Mouse (Mus musculus): ENCODE data around the gene Apoc3. TPM values are rescaled to one million over a fixed set of nuclear protein-coding genes. Genes with fewer than 3 reads are reported as not detected.
A peak's percentile ranks its signal among the peaks of the same experiment; 100 is the strongest.

Apoc3 gene
- total RNA-seq, 2 experiments from 2014 or later: not detected

DNA sequence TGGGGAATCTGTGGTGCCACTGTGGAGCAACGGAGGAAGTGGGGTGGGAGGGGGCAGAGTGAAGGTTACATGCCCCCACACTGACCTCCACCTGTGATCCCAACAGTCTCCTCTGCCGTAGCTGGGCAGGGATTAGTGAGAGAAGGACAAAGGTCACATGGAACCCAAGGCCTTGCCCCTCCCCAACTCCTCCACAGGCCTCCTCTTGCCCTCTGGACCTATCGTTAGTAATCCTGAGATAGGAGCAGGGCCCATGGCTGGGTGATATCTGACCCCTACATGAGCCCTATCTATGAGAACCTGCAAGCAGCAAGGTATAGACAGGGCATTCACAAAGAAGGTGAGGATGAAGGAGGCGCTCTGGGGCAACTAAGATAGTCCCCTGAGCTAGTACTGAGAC lies 213 bp upstream of the Apoc3 start:
- intact Hi-C loops (cut with DNase I; ENCODE audit: low total_unique reads): no loop called here
- no peak for DNase-seq

DNA sequence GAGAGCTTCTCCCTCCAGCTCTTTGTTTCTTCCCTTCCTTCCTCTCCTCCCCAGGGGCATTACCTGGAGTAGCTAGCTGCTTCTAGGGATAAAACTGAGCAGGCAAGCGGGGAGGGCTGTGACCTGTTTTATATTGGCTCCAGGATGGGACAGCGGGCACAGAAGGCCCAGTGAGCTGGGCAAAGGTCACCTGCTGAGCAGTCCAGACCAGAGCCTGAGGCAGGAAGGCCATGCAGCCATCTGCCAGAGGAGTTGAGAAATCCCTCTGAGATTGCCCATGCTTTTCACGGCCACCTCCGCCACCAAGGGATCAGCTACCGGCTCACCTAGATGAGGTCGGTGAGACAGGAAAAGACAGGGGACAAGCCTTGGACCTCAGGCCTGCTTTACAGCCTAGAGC lies 240 bp downstream of the Apoc3 start:
- no peak for DNase-seq
- intact Hi-C loops (cut with DNase I; ENCODE audit: low total_unique reads): no loop called here

DNA sequence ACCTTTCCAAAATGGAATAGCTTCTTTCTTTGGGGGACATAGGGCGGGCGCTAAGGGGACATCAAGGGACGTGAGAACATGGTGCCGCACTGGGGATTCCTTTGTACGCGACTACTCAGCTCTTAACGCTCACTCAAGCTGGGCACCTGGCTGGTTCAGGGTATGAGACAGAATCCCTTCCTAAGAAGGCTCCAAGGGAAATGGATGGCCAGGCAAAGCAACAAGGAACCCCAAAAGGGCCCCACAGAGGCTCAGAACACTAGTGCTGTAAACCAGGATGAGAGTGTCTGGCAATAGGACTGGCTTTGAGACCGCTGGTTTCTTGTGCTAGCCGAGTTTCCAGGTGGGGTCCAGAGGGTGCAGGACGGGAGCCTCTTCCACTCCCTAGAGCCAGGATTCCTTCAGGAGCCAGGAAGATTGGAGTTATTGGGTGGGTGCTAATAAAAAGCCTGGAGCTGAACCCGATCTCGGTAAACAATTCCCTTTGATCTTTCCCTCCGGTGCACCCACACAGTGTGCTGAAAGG lies 4.9 kb downstream of the Apoc3 start:
- intact Hi-C loops (cut with DNase I; ENCODE audit: low total_unique reads): no loop called here
- DNase-seq: no peak

DNA sequence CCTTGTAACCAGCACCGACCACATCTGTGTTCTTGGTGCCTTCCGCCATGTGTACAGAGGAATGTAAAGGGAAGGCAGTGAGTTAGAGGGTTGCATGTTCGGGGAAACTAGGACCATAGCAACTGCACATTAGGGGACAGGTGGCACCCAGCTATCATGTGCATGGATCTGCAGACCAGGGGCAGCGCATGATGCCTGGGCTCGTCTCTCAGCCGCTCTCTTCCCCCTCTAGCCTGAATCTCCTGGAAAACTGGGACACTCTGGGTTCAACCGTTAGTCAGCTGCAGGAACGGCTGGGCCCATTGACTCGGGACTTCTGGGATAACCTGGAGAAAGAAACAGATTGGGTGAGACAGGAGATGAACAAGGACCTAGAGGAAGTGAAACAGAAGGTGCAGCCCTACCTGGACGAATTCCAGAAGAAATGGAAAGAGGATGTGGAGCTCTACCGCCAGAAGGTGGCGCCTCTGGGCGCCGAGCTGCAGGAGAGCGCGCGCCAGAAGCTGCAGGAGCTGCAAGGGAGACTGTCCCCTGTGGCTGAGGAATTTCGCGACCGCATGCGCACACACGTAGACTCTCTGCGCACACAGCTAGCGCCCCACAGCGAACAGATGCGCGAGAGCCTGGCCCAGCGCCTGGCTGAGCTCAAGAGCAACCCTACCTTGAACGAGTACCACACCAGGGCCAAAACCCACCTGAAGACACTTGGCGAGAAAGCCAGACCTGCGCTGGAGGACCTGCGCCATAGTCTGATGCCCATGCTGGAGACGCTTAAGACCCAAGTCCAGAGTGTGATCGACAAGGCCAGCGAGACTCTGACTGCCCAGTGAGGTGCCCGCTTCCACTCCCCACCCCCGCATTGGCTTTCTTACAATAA lies 5.6 kb downstream of the Apoc3 start:
- peak; percentile 84 for DNase-seq

DNA sequence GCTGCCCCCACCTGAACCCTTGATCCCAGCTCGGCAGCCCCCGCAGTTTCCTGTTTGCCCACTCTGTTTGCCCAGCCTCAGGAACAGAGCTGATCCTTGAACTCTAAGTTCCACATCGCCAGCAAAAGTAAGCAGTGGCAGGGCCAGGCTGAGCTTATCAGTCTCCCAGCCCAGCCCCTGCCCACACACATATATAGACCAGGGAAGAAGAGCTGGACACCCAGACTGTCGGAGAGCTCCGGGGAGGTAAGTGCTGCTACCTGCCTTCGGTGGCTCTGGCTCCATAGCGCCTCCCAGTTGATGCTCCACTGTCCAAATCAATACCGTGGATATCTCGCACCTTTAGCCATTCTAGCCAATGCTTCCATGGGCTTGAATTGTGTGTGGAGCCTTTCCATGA lies 6.9 kb downstream of the Apoc3 start, which contains the start of gene Apoa1:
Apoa1 (plus strand) TSS at position 90 of the 400 bp plus-strand sequence.
- DNase-seq: no peak
- intact Hi-C loops (cut with DNase I; ENCODE audit: low total_unique reads): no loop called here

More for the DNA sequence above, 5.6 kb downstream of the Apoc3 start:
- intact Hi-C loops (cut with DNase I; ENCODE audit: low total_unique reads): no loop called here

DNA sequence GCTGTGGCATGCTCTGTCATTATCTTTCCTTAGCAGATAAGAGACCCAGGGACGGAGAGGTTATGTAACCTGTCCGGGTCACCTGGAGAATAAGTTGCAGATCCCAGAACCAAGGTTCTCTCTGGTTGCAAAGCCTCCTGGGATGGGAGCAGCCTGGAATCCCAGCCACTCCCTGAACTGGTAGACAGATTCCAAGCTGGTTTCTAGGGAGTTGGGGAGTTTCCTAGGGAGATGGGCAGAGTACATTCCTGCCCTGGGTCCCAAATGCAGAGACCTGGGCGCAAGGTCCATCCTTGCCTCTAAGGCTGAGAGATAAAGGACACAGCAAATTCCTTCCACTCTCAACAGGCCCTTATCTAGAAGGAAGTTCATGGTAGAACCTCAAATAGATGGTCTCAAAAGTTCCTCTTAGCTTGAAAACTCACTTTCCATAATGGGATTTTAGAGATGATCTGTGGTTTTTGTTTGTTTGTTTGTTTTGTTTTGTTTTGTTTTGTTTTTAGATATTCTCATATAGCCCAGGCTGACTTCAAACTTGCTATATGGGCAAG lies 8.3 kb downstream of the Apoc3 start:
- no peak for DNase-seq
- intact Hi-C loops (cut with DNase I; ENCODE audit: low total_unique reads): no loop called here

DNA sequence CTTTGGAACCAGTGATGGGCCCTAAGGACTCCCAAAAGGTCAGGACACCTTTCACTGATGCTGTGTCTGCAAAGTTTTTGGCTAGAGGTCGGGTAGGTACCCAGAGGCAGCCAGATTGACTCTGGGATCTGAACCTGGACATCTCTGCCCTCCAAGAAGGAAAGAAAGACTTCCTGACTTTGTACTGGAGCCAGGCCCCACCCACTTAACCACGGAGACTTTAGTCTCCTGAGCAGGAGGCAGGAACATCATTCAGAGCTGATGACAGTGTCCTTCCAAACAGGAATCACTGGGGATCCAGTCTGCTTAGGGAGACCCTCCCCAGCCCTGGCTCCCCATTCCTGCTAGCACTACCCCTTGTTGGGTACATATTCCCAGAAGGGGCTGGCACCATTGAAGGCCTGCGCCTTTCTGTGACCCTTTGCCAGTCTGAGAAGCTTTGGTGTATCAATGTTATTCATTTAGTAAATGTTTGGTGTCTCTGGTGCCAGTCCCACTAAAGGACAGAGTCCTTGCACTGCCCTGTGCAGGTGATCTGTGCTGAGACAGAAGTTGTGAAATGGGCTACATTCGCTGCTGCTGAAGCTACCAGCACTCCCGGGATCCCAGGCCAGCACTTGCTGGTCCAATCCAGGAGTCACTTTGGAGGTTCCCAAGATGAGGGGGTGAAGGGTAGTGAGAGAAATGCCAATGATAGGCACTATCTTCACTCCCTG lies 10.3 kb downstream of the Apoc3 start:
- intact Hi-C loops (cut with DNase I; ENCODE audit: low total_unique reads): no loop called here
- no peak for DNase-seq

DNA sequence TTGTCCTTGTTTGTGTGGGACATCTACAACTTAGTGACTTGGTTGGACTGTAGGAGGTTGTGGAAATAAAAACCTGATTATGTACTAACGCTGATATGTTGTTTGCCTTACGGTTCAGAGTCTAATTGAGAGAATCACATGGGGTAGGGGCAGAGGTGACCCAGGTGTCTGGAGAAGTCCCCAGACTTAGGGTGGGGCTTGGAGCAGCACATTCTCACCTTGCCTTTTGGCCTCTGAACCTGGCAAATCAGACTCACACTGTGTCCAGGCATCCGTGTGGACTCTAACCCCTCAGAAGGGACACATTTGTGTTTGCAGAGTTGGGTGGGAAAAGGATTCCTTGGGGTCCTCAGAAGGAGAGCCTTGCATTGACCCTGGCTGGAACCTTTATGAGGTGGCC lies 11.3 kb downstream of the Apoc3 start:
- intact Hi-C loops (cut with DNase I; ENCODE audit: low total_unique reads): no loop called here
- no peak for DNase-seq

DNA sequence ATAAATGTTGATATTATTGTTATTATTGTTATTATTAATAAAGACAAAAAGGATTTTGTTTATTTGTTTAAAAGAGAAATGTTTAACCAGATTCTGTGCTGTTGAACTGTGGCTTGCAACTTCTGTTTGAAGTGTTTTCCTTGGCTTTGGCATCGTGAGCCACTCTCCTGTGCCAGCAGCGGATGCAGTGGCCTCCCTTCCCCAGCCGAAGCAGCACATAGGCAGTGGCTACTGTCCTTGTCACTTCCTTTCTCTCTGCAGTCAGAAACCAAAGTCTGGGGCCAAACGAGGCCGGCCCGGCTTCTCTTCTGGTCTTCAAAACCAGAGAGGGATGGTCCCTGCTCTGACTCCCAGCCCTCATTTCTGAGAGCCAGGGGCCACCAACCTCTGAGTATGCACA lies 12.3 kb downstream of the Apoc3 start:
- no peak for DNase-seq
- intact Hi-C loops (cut with DNase I; ENCODE audit: low total_unique reads): no loop called here

DNA sequence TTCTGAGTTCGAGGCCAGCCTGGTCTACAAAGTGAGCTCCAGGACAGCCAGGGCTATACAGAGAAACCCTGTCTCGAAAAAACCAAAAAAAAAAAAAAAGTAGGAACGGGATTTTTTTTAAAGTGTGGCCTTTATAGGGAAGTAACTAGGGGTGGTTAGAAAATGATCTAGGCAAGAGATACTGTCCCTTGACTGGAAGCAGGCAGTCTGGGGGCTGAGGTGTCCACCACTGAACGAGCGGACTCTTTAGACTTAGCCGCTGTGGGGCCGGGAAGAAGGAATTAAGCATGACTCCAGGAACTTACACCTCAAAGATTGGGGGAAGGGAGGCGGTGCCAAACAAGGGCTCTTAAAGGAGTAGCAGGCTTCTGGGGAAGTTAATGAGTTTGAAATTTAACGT lies 17.3 kb downstream of the Apoc3 start:
- intact Hi-C loops (cut with DNase I; ENCODE audit: low total_unique reads): no loop called here

DNA sequence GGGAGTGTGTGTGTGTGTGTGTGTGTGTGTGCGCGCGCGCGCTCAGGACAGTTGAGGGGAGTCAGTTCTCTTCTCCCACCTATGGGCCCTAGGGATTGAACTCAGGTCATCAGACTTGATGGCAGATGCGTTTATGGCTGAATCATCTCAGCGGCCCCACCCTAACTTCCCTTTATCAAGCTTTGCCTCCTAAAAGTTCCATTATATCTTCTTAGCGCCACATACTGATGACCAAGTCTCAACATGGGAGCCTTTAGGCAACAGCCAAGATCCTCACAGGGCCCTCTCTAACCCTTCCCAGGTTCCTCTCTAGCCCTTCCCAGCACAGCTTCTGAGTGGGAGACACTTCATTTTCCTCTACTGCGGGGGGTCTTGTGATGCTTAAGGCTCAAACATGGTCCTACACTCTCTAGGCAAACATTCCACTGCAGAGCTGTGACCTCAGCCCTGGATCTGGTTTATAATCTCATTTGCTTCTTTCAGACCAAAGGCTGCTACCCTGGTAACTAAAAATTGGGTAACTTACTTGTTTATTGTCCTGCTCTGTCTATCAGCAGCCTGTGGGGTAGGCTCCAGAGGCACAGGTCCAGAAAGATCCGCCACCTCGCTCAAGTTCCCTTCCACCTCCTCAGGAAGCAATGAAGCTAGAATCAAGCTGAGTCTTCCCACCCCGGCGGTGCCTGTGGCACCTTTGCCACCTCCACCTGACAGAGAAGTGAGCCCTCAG lies 18.5 kb downstream of the Apoc3 start:
- intact Hi-C loops (cut with DNase I; ENCODE audit: low total_unique reads): no loop called here
- DNase-seq: no peak

More for the DNA sequence above, 17.3 kb downstream of the Apoc3 start:
- no peak for DNase-seq

DNA sequence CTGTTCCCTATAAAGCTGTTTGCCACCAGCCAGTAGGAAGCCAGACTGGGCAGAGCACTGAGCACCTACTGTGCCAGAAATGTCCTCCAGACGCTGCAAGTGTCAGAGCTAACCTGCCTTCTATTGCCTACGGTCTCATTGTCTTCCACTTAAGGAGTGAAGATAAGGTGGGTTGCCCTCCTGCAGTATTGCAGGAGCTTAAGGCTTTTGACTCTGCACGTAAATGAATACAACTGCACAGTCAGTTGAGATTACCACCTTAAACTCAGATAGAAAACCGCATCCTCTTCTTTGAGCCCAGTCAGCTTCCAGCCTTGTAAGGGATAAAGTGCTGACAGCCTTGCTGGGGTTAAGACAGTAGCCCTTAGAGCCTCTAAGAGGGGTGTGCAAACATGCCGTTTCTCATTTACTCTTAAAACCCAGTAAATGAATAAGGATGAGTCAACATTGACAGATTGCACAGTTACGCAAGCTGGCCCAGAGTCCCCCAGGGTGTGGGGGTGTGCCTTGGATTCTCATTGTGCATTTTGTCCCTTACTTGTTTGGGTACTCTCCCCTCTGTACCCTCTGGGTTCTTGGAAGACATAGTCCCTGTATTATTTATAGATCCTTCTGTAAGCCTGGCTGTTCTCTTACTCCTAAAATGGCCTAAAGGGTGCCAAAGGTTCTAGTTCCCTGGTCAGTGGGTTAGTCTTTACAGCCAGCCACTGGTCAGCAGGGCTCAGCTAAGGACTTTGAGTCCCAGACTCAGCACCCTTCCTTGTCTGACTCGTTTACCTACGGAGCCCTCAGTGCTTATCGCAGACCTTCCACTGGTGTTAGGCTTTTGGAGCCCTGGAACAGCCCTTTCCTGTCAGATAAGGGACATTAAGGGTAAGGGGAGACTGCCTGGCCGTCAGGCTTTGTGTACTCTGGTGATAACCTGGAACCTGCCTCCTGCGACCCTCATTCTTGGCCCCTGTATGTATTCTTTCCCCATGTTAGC lies 19.8 kb downstream of the Apoc3 start:
- DNase-seq: no peak
- intact Hi-C loops (cut with DNase I; ENCODE audit: low total_unique reads): no loop called here

DNA sequence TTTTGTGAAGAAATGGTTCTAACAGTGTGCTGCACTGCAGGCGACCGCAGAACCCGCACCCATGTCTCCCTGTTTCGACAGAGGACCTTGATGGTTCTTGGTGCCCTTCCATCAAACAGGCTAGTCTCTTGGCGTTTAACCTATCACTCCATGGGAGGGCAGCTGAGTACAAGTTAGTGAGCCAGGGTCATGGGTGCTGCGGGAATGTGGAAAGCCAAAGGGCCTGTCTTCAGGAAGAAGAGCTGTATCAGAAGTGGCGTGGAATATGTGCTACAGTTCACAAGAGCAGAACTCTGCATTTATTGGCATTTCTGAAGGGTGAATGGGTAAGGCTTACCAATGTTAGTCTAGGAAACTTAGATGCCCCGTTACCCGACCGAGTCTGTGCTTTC lies 20.5 kb downstream of the Apoc3 start:
- DNase-seq: no peak
- intact Hi-C loops (cut with DNase I; ENCODE audit: low total_unique reads): no loop called here

DNA sequence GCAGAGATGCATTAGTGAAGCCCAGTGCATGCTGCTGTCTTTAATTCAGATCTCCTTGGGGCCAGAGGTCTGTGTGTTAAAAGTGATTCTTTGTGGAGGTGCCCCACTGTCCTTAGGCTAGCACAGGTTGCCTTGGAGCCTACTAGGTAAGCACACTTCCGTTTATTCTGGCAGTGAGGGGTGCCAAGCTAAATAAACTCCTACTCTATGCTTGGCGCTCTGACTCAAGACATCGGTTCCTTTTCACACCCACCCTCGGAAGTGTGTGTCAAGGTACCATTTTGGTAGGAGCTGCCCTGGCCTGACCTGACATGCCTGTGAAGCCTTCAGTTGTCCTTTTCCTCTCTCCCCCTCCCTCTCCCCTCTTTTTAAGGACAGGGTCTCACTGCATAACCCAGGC lies 21.2 kb downstream of the Apoc3 start:
- intact Hi-C loops (cut with DNase I; ENCODE audit: low total_unique reads): no loop called here
- DNase-seq: no peak

DNA sequence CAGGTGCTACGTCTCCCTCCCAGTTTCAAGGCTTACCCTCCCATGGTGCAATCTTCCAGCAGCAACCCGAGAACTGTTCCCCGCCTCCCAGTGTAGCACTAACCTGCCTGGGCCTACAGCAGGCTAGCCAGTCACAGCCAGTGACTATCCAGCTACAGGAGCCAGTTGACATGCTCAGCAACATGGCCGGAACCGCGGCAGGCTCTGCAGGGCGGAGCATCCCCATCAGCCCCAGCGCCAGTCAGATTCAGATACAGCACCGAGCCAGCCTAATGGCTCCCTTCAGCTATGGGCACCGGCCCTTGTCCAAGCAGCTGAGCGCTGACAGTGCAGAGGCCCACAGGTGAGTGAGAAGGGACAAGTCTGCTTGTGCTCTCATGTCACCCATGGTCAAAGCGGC lies 25.0 kb downstream of the Apoc3 start:
- intact Hi-C loops (cut with DNase I; ENCODE audit: low total_unique reads): no loop called here
- no peak for DNase-seq

DNA sequence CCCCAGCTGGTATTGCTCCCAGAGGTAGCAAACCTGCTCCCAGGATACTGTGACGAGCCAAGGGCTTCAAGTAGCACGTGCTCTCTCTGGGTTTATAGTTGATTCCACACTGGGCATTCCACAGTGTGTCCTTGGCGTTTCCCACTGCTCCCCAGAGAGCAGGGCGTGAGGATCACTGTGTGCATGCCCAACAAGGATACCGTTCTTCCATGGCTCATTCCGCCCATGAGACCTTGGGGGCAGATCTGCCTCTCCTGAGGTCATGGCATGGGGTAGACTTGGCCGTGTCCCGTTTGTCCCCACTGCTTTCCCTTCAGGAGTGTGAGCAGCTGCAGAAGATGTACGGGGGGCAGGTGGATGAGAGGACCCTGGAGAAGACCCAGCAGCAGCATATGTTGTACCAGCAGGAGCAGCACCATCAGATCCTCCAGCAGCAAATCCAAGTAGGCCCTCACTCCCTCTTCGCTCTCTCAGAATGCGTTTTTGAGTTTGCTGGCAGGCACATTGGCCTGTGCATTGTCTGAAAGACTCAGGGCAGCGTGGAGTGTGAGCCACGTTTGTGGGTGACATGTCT lies 26.9 kb downstream of the Apoc3 start:
- DNase-seq: no peak
- intact Hi-C loops (cut with DNase I; ENCODE audit: low total_unique reads): no loop called here

DNA sequence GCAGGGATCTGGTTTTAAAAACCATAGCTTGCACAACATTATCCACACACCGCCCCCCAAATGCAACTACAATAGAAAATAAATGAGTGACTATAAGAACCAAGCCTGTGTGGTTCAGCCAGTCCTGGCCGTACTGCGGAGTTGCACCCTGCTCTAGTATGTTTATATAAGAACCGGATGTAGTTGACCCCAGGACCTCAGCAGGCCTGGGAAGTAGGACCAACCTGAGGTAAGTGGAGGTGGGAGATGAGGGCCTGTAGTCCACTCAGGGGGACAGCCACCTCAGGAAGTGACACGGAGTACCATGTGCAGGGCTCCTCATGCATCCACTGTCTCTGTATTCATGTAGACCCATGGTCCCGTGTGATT lies 28.0 kb downstream of the Apoc3 start:
- DNase-seq: no peak
- intact Hi-C loops (cut with DNase I; ENCODE audit: low total_unique reads): no loop called here

DNA sequence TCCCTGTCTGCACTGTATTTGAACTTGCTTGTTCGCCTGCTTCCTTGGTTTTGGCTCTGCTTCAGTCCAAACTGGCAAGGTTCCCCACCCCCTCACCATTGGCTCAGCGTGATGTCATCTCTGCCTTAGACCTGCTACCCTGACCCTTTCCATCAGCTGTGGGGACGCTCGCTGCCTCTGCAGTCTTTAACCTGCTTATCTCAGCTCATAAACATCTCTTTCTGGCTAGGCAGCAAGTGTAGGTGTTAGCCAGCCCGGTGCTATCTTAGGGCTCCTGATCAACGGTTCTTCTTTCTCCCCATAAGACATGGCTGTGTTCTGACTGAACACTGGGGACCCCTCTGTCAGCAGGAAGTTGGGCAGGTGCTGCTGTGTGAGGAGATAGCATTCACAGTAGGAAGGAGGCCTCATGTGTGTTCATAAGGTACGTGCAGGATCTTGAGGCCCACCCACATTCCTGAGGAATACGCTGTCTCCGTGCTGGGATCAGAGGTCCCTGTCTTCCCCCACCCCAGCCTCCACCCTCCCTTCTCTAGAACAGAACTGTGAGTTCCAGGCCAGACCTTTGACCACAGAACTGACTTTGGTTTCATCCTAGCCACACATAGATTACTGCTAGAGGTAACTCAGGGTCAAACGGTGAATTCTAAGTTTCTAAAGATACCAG lies 28.5 kb downstream of the Apoc3 start:
- intact Hi-C loops (cut with DNase I; ENCODE audit: low total_unique reads): no loop called here
- DNase-seq: no peak
